Mouse (Mus musculus) MEL (cell line): ENCODE measurements around the gene Filip1l. TPM values are rescaled to one million over a fixed set of nuclear protein-coding genes. Genes with fewer than 3 reads are reported as not detected.

Experiments
- DNase-seq: peaks from one replicate; pipeline ENCODE4 v3.0.0; 2011; ENCODE audit warnings: low read depth, low spot score
- H3K27ac ChIP-seq: 2 replicates; pipeline ENCODE4 v1.5.1; 2012; ENCODE audit warnings: low read depth, mild to moderate bottlenecking, control low read depth, low read length, moderate library complexity; ENCODE audit not compliant: control insufficient read depth
- H3K27me3 ChIP-seq, 2 experiments: fragments of 150-350 bp in 1 of 2; sonication (generic) in 1 of 2; 2 replicates each; pipeline ENCODE4 v1.6.1; 2012; ENCODE audit warnings: low read length in 2 of 2, mild to moderate bottlenecking in 2 of 2, improper control_type of control experiment in 1 of 2, moderate library complexity in 1 of 2; ENCODE audit not compliant: insufficient read depth in 2 of 2, control insufficient read depth in 1 of 2
- H3K36me3 ChIP-seq, 2 experiments: 2 replicates each; pipeline ENCODE4 v1.6.1; 2012 to 2014; ENCODE audit warnings: low read length in 2 of 2, improper control_type of control experiment in 1 of 2, inconsistent platforms in 1 of 2, mild to moderate bottlenecking in 1 of 2; ENCODE audit not compliant: insufficient read depth in 2 of 2, control insufficient read depth in 1 of 2
- H3K4me1 ChIP-seq, 2 experiments: fragments of 150-350 bp in 1 of 2; sonication (generic) in 1 of 2; 2 replicates each; pipeline ENCODE4 v1.6.1; 2012; ENCODE audit warnings: low read length in 2 of 2, improper control_type of control experiment in 1 of 2, mild to moderate bottlenecking in 1 of 2; ENCODE audit not compliant: insufficient read depth in 2 of 2, control insufficient read depth in 1 of 2
- H3K4me3 ChIP-seq, 2 experiments: fragments of 150-350 bp in 1 of 2; sonication (generic) in 1 of 2; 2 replicates each; pipeline ENCODE4 v1.5.1; 2012; ENCODE audit warnings: low read depth in 2 of 2, low read length in 2 of 2, mild to moderate bottlenecking in 2 of 2, moderate library complexity in 2 of 2, control low read depth in 1 of 2, improper control_type of control experiment in 1 of 2; ENCODE audit not compliant: control insufficient read depth in 1 of 2, insufficient read depth in 1 of 2
- H3K79me2 ChIP-seq: 2 replicates; pipeline ENCODE4 v1.6.1; 2012; ENCODE audit warnings: mild to moderate bottlenecking, low read length, moderate library complexity; ENCODE audit not compliant: control insufficient read depth, poor library complexity, insufficient read depth
- H3K9ac ChIP-seq: 2 replicates; pipeline ENCODE4 v1.6.1; 2012; ENCODE audit warnings: low read depth, mild to moderate bottlenecking, control low read depth, low read length, moderate library complexity; ENCODE audit not compliant: control insufficient read depth, poor library complexity, severe bottlenecking
- H3K9me3 ChIP-seq: fragments of 150-350 bp; sonication (generic); replicated peaks from 2 replicates; pipeline ENCODE4 v1.6.1; 2012; ENCODE audit warnings: mild to moderate bottlenecking, low read length, improper control_type of control experiment, moderate library complexity; ENCODE audit not compliant: insufficient read depth
- BHLHE40 ChIP-seq: IDR thresholded peaks from 2 replicates; pipeline ENCODE4 v1.6.1; 2012; ENCODE audit warnings: low read depth, mild to moderate bottlenecking, inconsistent platforms, low read length, improper control_type of control experiment, borderline replicate concordance
- CHD1 ChIP-seq: IDR thresholded peaks from 2 replicates; pipeline ENCODE4 v1.6.1; 2012; ENCODE audit warnings: low read depth, mild to moderate bottlenecking, inconsistent platforms, low read length, improper control_type of control experiment
- E2F4 ChIP-seq: IDR thresholded peaks from 2 replicates; pipeline ENCODE4 v1.6.1; 2011; ENCODE audit warnings: low read depth, low read length, improper control_type of control experiment, borderline replicate concordance
- ELF1 ChIP-seq: IDR thresholded peaks from 2 replicates; pipeline ENCODE4 v1.6.1; 2014; ENCODE audit warnings: low read depth, mild to moderate bottlenecking, inconsistent platforms, low read length, improper control_type of control experiment, moderate library complexity
- EP300 ChIP-seq, 2 experiments: IDR thresholded peaks; 2 replicates each; pipeline ENCODE4 v1.6.1; 2011; ENCODE audit warnings: improper control_type of control experiment in 2 of 2, low read length in 2 of 2, low read depth in 1 of 2, mild to moderate bottlenecking in 1 of 2
- GABPA ChIP-seq: IDR thresholded peaks from 2 replicates; pipeline ENCODE4 v1.6.1; 2012; ENCODE audit warnings: low read depth, mild to moderate bottlenecking, inconsistent platforms, low read length, improper control_type of control experiment, moderate library complexity
- GATA1 ChIP-seq: IDR thresholded peaks from 2 replicates; pipeline ENCODE4 v1.6.1; 2011; ENCODE audit warnings: low read depth, low read length, improper control_type of control experiment
- HCFC1 ChIP-seq: IDR thresholded peaks from 2 replicates; pipeline ENCODE4 v1.6.1; 2012; ENCODE audit warnings: low read depth, mild to moderate bottlenecking, inconsistent platforms, low read length, improper control_type of control experiment, moderate library complexity
- JUND ChIP-seq: IDR thresholded peaks from 2 replicates; pipeline ENCODE4 v1.6.1; 2011; ENCODE audit warnings: low read depth, mild to moderate bottlenecking, improper control_type of control experiment, low read length
- KAT2A ChIP-seq: conservative IDR thresholded peaks from 2 replicates; pipeline ENCODE4 v1.6.1; 2012; ENCODE audit warnings: low read depth, low read length, improper control_type of control experiment, inconsistent platforms
- MAFK ChIP-seq: IDR thresholded peaks from 2 replicates; pipeline ENCODE4 v1.6.1; 2011; ENCODE audit warnings: low read depth, mild to moderate bottlenecking, low read length, improper control_type of control experiment, borderline replicate concordance
- MAX ChIP-seq: IDR thresholded peaks from 2 replicates; pipeline ENCODE4 v1.6.1; 2011; ENCODE audit warnings: low read length, improper control_type of control experiment
- MEF2A ChIP-seq: IDR thresholded peaks from 2 replicates; pipeline ENCODE4 v1.6.1; 2014; ENCODE audit warnings: low read depth, mild to moderate bottlenecking, inconsistent platforms, low read length, improper control_type of control experiment; ENCODE audit not compliant: poor library complexity, insufficient replicate concordance, severe bottlenecking; ENCODE audit errors: extremely low read depth
- MXI1 ChIP-seq: IDR thresholded peaks from 2 replicates; pipeline ENCODE4 v1.6.1; 2011; ENCODE audit warnings: mild to moderate bottlenecking, low read depth, low read length, improper control_type of control experiment
- MYB ChIP-seq: IDR thresholded peaks from 2 replicates; pipeline ENCODE4 v1.6.1; 2011; ENCODE audit warnings: mild to moderate bottlenecking, low read depth, low read length, improper control_type of control experiment
- NRF1 ChIP-seq: IDR thresholded peaks from 2 replicates; pipeline ENCODE4 v1.6.1; 2014; ENCODE audit warnings: low read depth, mild to moderate bottlenecking, inconsistent platforms, low read length, improper control_type of control experiment, moderate library complexity; ENCODE audit not compliant: poor library complexity, insufficient read depth, severe bottlenecking
- POLR2A ChIP-seq, 2 experiments: IDR thresholded peaks; 2 replicates each; pipeline ENCODE4 v1.6.1; 2011 to 2012; ENCODE audit warnings: low read length in 2 of 2, mild to moderate bottlenecking in 2 of 2, control low read depth in 1 of 2, improper control_type of control experiment in 1 of 2, low read depth in 1 of 2, moderate library complexity in 1 of 2; ENCODE audit not compliant: control insufficient read depth in 1 of 2, insufficient read depth in 1 of 2, poor library complexity in 1 of 2
- POLR2AphosphoS2 ChIP-seq: IDR thresholded peaks from 2 replicates; pipeline ENCODE4 v1.6.1; 2011; ENCODE audit warnings: low read length, improper control_type of control experiment
- POLR2AphosphoS5 ChIP-seq: IDR thresholded peaks from 2 replicates; pipeline ENCODE4 v1.6.1; 2012; ENCODE audit warnings: low read depth, borderline replicate concordance, mild to moderate bottlenecking, inconsistent platforms, low read length, moderate library complexity, mixed read lengths
- RAD21 ChIP-seq: IDR thresholded peaks from 2 replicates; pipeline ENCODE4 v1.6.1; 2011; ENCODE audit warnings: mild to moderate bottlenecking, low read depth, low read length, improper control_type of control experiment
- RCOR1 ChIP-seq: IDR thresholded peaks from 2 replicates; pipeline ENCODE4 v1.6.1; 2012; ENCODE audit warnings: low read depth, mild to moderate bottlenecking, inconsistent platforms, low read length, improper control_type of control experiment
- SIN3A ChIP-seq: IDR thresholded peaks from 2 replicates; pipeline ENCODE4 v1.6.1; 2012; ENCODE audit warnings: low read length, improper control_type of control experiment, inconsistent platforms
- SMC3 ChIP-seq: IDR thresholded peaks from 2 replicates; pipeline ENCODE4 v1.6.1; 2011; ENCODE audit warnings: low read depth, low read length, improper control_type of control experiment
- TCF12 ChIP-seq: IDR thresholded peaks from 2 replicates; pipeline ENCODE4 v1.6.1; 2014; ENCODE audit warnings: low read depth, mild to moderate bottlenecking, inconsistent platforms, low read length, improper control_type of control experiment, moderate library complexity
- UBTF ChIP-seq: IDR thresholded peaks from 2 replicates; pipeline ENCODE4 v1.6.1; 2012; ENCODE audit warnings: low read depth, mild to moderate bottlenecking, inconsistent platforms, low read length, improper control_type of control experiment, moderate library complexity, borderline replicate concordance; ENCODE audit not compliant: insufficient read depth
- USF1 ChIP-seq: IDR thresholded peaks from 2 replicates; pipeline ENCODE4 v1.6.1; 2014; ENCODE audit warnings: low read depth, mild to moderate bottlenecking, inconsistent platforms, low read length, improper control_type of control experiment, moderate library complexity
- USF2 ChIP-seq, 2 experiments: IDR thresholded peaks; 2 replicates each; pipeline ENCODE4 v1.6.1; 2011 to 2012; ENCODE audit warnings: improper control_type of control experiment in 2 of 2, low read length in 2 of 2, borderline replicate concordance in 1 of 2, inconsistent platforms in 1 of 2, low read depth in 1 of 2, mild to moderate bottlenecking in 1 of 2; ENCODE audit not compliant: insufficient read depth in 1 of 2
- ZC3H11A ChIP-seq: IDR thresholded peaks from 2 replicates; pipeline ENCODE4 v1.6.1; 2012; ENCODE audit warnings: low read depth, mild to moderate bottlenecking, inconsistent platforms, low read length, improper control_type of control experiment
- ZKSCAN1 ChIP-seq: IDR thresholded peaks from 2 replicates; pipeline ENCODE4 v1.6.1; 2012; ENCODE audit warnings: low read depth, mild to moderate bottlenecking, inconsistent platforms, low read length, improper control_type of control experiment, moderate library complexity
- ZMIZ1 ChIP-seq: IDR thresholded peaks from 2 replicates; pipeline ENCODE4 v1.6.1; 2012; ENCODE audit warnings: low read depth, mild to moderate bottlenecking, inconsistent platforms, low read length, improper control_type of control experiment, moderate library complexity
- ZNF384 ChIP-seq: IDR thresholded peaks from 2 replicates; pipeline ENCODE4 v1.6.1; 2012; ENCODE audit warnings: low read depth, mild to moderate bottlenecking, inconsistent platforms, low read length, improper control_type of control experiment
- polyA plus RNA-seq, 2 experiments: library from polyadenylated mRNA; stranded (reverse) in 1 of 2; unstranded in 1 of 2; fragments of >175 nt in 1 of 2; fragments of >200 nt in 1 of 2; gene quantifications; 2 replicates each; pipeline versions ENCODE4 v1.2.1 to v1.2.4; 2012; ENCODE audit warnings: low replicate concordance in 2 of 2, low read depth in 1 of 2; ENCODE audit not compliant: insufficient read length in 2 of 2, insufficient read depth in 1 of 2, missing spikeins in 1 of 2
- total RNA-seq: library from RNA; depleted of rRNA; stranded (reverse); fragments of 300-350 nt; gene quantifications from 2 replicates; pipeline ENCODE4 v1.2.3, GENCODE M21; 2012

Gene Filip1l
- total and polyA plus RNA-seq, 3 experiments, result 0.27 to 1.8 TPM; not detected in 1

DNA sequence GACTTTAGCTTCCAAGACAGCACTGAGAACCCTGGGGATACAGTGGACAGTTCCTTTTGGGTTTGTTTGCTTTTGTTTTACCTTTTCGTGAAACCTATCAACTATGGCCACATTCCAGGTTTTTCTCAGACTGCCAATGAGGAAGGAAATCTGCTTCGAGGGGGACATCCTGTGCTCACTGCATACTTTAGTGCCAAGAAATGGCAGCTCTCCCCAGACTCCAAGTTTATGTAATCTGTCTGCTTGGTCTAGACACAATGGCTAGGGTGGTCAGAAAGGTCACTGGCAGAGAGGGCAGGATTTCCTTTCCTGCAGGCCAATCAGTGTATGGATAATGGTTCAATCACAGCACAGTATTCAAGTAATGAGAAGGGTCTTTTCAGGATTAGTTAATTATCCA lies 229.1 kb downstream of the Filip1l start:
- no peak overlapping the region for H3K4me3 ChIP-seq
- H3K9ac ChIP-seq, result no peak overlapping the region
- H3K27me3 ChIP-seq, result no peaks in the 10 kb centered on the region
- no peak for TF ChIP-seq ZC3H11A
- no peak overlapping the region for H3K27ac ChIP-seq
- no peaks in the 10 kb centered on the region for H3K9me3 ChIP-seq
- peaks cover 23% of the 10 kb centered on the region for H3K79me2 ChIP-seq
- H3K36me3 ChIP-seq, result peaks cover 0 to 13% of the 10 kb centered on the region in 2 experiments; a peak in 2 of 4 replicates
- no peak for DNase-seq
- peaks cover 9 to 12% of the 10 kb centered on the region in 2 experiments; a peak in 3 of 4 replicates for H3K4me1 ChIP-seq

DNA sequence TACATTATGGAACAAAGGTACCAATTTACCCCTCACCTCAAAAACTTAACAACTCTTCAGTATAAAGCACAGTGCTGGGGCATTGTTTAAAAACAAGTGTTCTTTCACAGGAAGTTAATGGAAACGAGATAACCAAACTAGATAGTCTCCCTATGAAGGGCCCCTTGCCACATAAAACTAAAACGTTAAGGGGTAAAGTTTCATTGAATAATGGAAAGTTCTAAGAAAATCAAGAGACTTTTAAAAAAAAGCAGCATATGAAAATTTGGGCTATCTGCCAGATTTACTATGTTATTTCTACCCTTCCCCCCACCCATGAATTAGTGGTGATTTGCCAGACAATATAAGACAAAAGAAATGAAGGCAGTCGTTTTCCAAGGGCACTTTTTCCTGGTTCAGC lies 232.3 kb downstream of the Filip1l start:
- H3K9me3 ChIP-seq, result no peaks in the 10 kb centered on the region
- DNase-seq, result peak; percentile 50
- H3K4me1 ChIP-seq, result peaks cover 9 to 12% of the 10 kb centered on the region in 2 experiments; a peak in 3 of 4 replicates
- H3K4me3 ChIP-seq, result peak overlapping the region in 1 of 2 experiments; percentile 32; a peak in 1 of 4 replicates
- H3K27me3 ChIP-seq, result no peaks in the 10 kb centered on the region
- peak overlapping the region; percentile 38 for H3K27ac ChIP-seq
- peaks cover 17% of the 10 kb centered on the region for H3K79me2 ChIP-seq
- peaks cover 0 to 13% of the 10 kb centered on the region in 2 experiments; a peak in 2 of 4 replicates for H3K36me3 ChIP-seq
- no peak overlapping the region for H3K9ac ChIP-seq
- no peak for TF ChIP-seq USF2 (IDR thresholded peaks at IDR 0.05; ENCODE audit: borderline replicate concordance in 1 of 2, insufficient read depth in 1 of 2, low read depth in 1 of 2, low read length in 2 of 2)
- TF ChIP-seq UBTF, result no peak
- TF ChIP-seq RCOR1, result 0 out of 2 replicates have a peak, but pooled peaks have one; percentile 34
- TF ChIP-seq USF1, result no peak
- TF ChIP-seq MXI1, result no peak
- TF ChIP-seq MAFK, result no peak
- no peak for TF ChIP-seq CHD1
- no peak for TF ChIP-seq MEF2A
- TF ChIP-seq NRF1, result no peak
- TF ChIP-seq BHLHE40, result no peak
- TF ChIP-seq POLR2AphosphoS5, result no peak
- peak; percentile 43; the same call in 1 of the 2 replicates for TF ChIP-seq SIN3A
- TF ChIP-seq E2F4, result no peak
- TF ChIP-seq KAT2A, result no peak
- no peak for TF ChIP-seq POLR2AphosphoS2
- TF ChIP-seq ZKSCAN1, result no peak
- no peak for TF ChIP-seq MAX
- TF ChIP-seq ZMIZ1, result no peak
- TF ChIP-seq EP300 (IDR thresholded peaks at IDR 0.05; ENCODE audit: low read depth in 1 of 2, low read length in 2 of 2), result peak; percentile 63 to 75
- no peak for TF ChIP-seq HCFC1
- TF ChIP-seq JUND, result no peak
- TF ChIP-seq SMC3, result no peak
- 0 out of 2 replicates have a peak, but pooled peaks have one; percentile 20 for TF ChIP-seq MYB
- no peak for TF ChIP-seq ZC3H11A
- no peak for TF ChIP-seq GABPA
- no peak for TF ChIP-seq ELF1
- TF ChIP-seq GATA1, result peak; percentile 69
- no peak for TF ChIP-seq POLR2A (IDR thresholded peaks at IDR 0.05; ENCODE audit: control insufficient read depth in 1 of 2, insufficient read depth in 1 of 2, low read depth in 1 of 2, low read length in 2 of 2, poor library complexity in 1 of 2)
- TF ChIP-seq RAD21, result no peak
- TF ChIP-seq ZNF384, result peak; percentile 59; the same call in 1 of the 2 replicates
- TF ChIP-seq TCF12, result peak; percentile 36; the same call in 1 of the 2 replicates
